Mouse (Mus musculus) megakaryocyte, embryonic 14.5 days (primary cell): ENCODE measurements at regions not wholly inside any gene's neighbourhood (a gene's known extent, or its start where the extent isn't known, plus 50 kb on each side); places are given as distances from the start of the nearest gene placed in this dataset.

Experiments used
- H3K27me3 ChIP-seq: replicated peaks from 2 replicates; pipeline ENCODE3; 2012; ENCODE audit warnings: inconsistent platforms
- H3K36me3 ChIP-seq: replicated peaks from 2 replicates; pipeline ENCODE3; 2012; ENCODE audit warnings: low read length, inconsistent platforms, mixed read lengths
- H3K4me1 ChIP-seq: 2 replicates; pipeline ENCODE4 v1.6.1; 2012; ENCODE audit warnings: inconsistent platforms
- H3K4me3 ChIP-seq: replicated peaks from 2 replicates; pipeline ENCODE3; 2012; ENCODE audit warnings: moderate library complexity, mild to moderate bottlenecking, inconsistent platforms
- H3K9me3 ChIP-seq: 2 replicates; pipeline ENCODE4 v1.6.1; 2012; ENCODE audit warnings: inconsistent platforms
- FLI1 ChIP-seq: IDR thresholded peaks from 2 replicates; pipeline ENCODE4 v1.6.1; 2012; ENCODE audit warnings: low read length, inconsistent platforms, mixed read lengths
- GATA1 ChIP-seq: IDR thresholded peaks from 3 replicates; pipeline ENCODE4 v1.6.1; 2012; ENCODE audit warnings: mixed read lengths, low read length, inconsistent platforms, borderline replicate concordance

DNA sequence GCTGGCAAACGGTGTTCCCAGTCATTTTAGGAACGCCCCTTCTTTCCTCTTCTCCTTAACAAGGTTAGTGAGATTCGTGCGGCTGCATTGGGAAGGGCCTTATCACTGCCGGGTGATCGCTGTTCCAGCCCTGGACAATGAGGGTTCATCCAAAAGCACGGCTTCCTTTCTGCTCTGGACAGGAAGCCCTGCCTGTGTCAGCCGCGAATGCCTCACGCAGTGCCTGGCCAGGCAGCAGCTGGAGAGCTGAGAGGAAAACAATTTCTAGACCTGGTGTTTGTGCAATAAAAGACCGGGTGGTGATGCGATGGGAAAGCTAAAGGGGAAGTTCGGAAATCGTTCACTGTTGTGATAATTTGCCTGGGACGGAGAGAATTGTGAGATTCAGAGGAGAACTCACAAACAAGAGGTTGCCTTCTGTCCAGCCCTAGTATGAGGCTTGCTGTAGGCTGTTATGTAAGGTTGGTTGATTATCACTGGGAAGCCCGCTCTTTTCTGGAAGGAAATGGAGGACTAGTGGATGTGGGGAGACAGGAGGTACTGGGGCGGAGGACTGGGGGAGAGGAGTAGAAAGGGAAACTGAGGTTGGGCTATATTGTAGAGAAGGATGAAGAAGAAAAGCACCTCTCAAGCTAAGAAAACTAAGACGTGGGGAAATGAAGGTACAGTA lies 83.1 kb upstream of the Cav2 start:
- peak overlapping the region; percentile 57 for H3K4me3 ChIP-seq
- H3K27me3 ChIP-seq: peaks cover 7% of the 10 kb centered on the region
- TF ChIP-seq GATA1 (no peak), FLI1 (no peak)
- peaks cover 6% of the 10 kb centered on the region for H3K4me1 ChIP-seq
- no peaks in the 10 kb centered on the region for H3K9me3 ChIP-seq
- no peaks in the 10 kb centered on the region for H3K36me3 ChIP-seq

DNA sequence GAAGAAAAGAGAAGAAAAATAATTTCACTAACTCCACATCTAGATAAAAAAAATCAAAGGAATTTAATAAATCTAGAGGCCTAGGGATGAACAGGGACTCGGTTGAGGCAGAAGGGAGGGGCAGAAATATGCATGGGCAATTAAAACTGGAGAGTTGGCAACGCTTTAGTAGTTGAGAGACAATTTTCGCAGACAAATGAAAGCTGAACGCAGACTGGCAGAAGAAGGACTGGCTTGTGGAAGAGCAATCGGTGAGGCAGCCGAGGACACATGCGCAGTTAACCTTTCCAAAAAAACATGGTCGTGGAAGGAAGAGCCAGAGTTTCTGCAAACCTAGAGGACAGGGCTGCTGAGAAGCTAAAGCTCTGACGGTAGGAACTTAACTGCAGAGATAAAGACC lies 82.1 kb upstream of the Cav2 start:
- Histone ChIP-seq H3K36me3 (no peaks in the 10 kb centered on the region), H3K9me3 (no peaks in the 10 kb centered on the region), H3K4me1 (peaks cover 6% of the 10 kb centered on the region), H3K27me3 (peaks cover 7% of the 10 kb centered on the region), H3K4me3 (no peak overlapping the region)
- no peak for TF ChIP-seq FLI1
- no peak for TF ChIP-seq GATA1

DNA sequence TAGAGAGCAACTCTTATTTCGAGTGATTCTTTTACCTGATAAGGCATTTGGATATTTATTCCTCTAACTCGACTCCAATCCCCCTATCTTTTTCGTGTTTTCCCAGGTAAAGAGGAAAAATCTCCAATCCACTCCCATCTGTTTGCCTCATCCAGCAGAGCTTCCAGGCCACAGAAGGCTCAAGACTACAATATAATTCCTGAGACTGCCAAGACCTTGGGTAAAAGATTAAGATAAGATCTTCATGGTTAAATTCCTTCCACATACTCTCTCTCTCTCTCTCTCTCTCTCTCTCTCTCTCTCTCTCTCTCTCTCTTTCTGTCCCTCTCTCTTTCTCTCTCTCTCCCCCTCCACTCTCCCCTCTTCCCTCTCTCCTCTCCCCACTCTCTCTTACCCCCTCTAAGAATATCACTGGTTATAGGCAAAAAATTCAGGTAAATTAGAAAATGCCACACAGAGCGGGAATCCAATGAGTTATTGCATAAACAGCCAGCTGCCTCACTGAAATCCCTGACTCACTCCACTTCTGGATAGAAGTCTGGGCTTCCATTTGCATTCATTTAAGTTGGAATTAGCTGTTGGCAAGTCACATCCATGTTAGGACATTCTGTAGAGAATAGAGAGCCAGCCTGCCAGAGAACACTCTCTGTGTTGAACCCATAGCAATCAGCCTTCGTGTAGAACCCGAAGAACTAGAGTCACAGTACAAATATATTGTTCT lies 78.9 kb upstream of the Cav2 start:
- Histone ChIP-seq H3K4me1 (peaks cover 6% of the 10 kb centered on the region), H3K27me3 (peaks cover 7% of the 10 kb centered on the region), H3K4me3 (no peak overlapping the region), H3K9me3 (no peaks in the 10 kb centered on the region), H3K36me3 (no peaks in the 10 kb centered on the region)
- no peak for TF ChIP-seq FLI1
- TF ChIP-seq GATA1: no peak

DNA sequence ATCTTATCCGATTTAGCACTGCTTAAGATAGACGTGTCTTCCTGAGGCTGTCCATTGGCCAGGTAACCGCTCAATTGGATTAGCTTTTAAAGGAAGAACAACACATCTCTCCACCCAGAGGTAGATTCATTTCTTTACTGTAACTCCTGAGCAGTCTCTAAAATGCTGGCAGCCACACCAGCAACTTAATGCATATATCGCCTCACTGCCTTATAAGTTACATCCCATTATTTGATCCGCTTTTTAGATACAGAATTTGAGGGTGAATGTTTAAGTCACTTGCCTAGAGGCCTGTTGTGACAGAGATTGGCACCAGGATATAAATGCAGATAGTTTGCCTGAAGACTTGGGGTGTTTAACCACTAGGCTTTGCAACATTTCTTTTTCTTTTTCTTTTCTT lies 77.7 kb upstream of the Cav2 start:
- TF ChIP-seq GATA1 (no peak), FLI1 (no peak)
- Histone ChIP-seq H3K36me3 (no peaks in the 10 kb centered on the region), H3K9me3 (no peaks in the 10 kb centered on the region), H3K27me3 (no peaks in the 10 kb centered on the region), H3K4me3 (no peak overlapping the region), H3K4me1 (no peaks in the 10 kb centered on the region)

DNA sequence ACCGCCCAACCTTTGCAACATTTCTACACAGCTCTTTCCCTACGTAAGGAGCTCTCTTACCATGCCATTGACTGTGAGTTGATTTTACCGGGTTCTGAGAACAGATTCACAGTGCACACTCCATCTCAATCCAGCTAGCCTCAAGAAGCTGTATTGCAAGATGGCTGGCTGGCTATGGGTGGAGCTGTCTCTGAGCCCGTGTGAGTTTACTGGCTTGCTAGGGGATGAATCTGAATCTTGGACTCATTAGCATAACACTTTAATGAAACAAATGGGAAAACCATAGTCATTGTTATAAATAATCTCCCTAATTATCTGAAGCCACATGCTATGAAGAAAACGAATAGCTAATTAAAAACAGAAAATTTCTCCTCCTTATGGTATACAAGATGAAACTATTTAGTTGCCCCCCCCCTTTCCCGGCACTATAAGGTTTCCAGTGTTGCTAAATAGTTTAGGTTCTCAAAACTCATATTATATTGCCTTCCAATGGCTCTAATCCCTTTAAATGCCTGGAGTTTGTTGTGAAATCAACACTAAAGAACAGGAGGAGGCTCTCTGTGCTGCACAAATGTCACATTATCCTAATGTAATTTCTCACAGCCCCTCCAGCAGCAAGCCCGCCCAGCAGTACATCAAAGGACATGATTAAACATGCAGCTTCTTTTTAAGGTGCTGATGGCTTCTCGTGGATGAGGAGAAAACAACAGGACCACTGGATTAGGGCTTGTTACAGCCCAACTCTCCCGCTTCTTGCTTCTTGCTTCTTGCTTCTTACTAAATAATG lies 76.9 kb upstream of the Cav2 start:
- Histone ChIP-seq H3K9me3 (no peaks in the 10 kb centered on the region), H3K36me3 (no peaks in the 10 kb centered on the region), H3K4me3 (no peak overlapping the region), H3K4me1 (0 out of 2 replicates have a peak, but pooled peaks cover 3% of the 10 kb centered on the region), H3K27me3 (no peaks in the 10 kb centered on the region)
- TF ChIP-seq FLI1 (no peak), GATA1 (no peak)

DNA sequence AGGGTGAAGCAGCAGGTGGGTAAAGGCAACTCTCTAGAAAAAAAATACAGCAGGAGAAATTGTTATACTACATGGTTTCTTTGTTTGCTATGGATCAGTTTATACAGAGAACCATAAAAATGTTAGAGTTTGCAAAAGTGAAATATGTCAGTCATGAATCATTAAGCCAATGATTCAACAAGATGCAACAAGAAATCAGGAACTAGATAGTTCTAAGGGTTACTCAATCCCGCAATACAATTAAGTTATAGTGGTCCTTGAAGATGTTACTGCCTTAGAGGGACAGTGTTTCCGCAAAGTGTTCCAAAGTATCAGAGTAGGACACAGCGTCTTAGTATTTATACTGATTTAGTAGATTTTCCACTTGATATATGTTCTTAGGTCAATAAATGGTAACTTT lies 74.1 kb upstream of the Cav2 start:
- Histone ChIP-seq H3K4me3 (no peak overlapping the region), H3K36me3 (no peaks in the 10 kb centered on the region), H3K4me1 (0 out of 2 replicates have a peak, but pooled peaks cover 3% of the 10 kb centered on the region), H3K27me3 (peaks cover 2% of the 10 kb centered on the region), H3K9me3 (no peaks in the 10 kb centered on the region)
- no peak for TF ChIP-seq FLI1
- TF ChIP-seq GATA1: no peak

DNA sequence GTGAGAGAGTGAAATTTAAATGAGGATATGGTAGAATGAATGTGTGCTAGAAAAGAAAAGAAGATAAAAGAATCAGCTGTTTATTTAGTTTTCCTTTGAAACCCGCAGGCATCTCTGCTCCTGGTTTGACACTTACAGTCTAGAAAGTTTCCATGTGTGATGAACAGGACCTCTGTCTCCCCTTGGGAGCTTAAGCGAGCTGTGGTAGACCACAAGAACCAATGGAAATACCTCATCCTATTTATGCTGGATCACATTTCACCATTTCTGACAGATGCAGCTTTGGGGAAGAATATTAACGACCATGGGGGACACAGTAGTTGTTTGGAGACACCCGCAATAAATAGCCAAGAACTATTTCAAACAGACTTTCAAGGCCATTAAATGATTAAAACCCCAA lies 71.2 kb upstream of the Cav2 start:
- peaks cover 2% of the 10 kb centered on the region for H3K27me3 ChIP-seq

DNA sequence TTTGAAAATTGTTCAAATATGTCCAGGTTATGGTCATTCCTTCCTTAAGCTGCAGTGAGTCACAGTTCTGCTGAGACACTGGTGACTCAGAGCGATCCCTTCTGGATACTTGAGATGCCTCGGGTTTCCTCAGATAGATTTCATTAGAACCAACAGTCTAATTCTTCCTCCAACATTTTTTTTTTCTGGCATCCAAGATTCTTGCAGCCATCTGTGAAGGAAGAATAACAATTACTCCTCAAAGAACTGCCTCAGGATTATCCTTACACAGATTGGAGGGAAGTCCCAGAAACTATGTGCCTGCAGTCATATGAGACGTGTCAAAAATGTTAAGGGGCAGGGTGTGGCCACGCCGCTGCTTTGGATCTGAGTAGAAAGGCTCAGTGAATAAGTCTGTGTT lies 69.6 kb upstream of the Cav2 start:
- no peaks in the 10 kb centered on the region for H3K36me3 ChIP-seq
- TF ChIP-seq FLI1 (no peak), GATA1 (no peak)
- no peaks in the 10 kb centered on the region for H3K9me3 ChIP-seq
- H3K4me1 ChIP-seq: 0 out of 2 replicates have a peak, but pooled peaks cover 3% of the 10 kb centered on the region
- H3K4me3 ChIP-seq: no peak overlapping the region
- H3K27me3 ChIP-seq: peaks cover 2% of the 10 kb centered on the region

More for the DNA sequence above, 71.2 kb upstream of the Cav2 start:
- H3K4me1 ChIP-seq: 0 out of 2 replicates have a peak, but pooled peaks cover 3% of the 10 kb centered on the region
- no peak for TF ChIP-seq GATA1
- TF ChIP-seq FLI1: no peak
- H3K9me3 ChIP-seq: no peaks in the 10 kb centered on the region
- H3K36me3 ChIP-seq: no peaks in the 10 kb centered on the region
- H3K4me3 ChIP-seq: no peak overlapping the region

DNA sequence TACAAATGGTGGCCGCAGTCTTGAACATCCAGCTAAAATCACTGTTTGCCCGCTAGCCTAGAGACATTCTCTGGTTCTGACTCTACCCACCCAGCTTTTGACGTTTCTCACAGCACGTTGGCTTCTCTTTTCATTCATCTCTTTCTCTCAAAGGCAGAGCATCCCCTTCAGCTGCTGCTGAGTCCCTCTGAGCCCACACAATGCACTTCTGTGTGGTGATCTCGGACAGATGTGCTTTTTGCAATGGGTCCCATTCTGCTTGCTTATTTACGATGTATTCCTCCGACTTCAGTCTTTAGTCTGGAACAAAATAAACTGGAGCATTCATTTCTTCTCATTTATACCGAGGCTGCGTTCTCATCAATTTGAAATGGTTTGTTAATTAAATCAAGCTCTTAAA lies 66.2 kb upstream of the Cav2 start:
- no peaks in the 10 kb centered on the region for H3K36me3 ChIP-seq
- no peak for TF ChIP-seq GATA1
- no peak for TF ChIP-seq FLI1
- no peak overlapping the region for H3K4me3 ChIP-seq
- H3K4me1 ChIP-seq: no peaks in the 10 kb centered on the region
- peaks cover 2% of the 10 kb centered on the region for H3K27me3 ChIP-seq
- no peaks in the 10 kb centered on the region for H3K9me3 ChIP-seq

DNA sequence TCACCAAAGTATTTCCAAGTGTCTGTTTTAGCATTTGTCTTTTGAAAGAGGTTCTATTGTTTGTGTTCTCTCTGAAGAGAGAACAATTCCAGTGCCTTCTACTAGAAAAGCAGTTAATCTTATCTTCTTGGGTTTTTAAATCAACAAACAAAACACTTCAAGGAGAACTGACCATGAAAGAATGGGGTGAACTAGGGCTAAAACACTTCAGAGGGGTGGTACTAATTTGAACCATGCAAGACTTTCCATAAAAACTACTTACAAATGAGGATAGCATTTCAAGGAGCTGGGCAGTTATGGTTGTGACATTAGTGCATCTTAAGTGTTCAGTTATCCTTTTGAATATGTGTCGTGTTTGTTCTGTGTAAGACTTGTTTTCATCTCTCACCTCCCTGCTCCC lies 64.5 kb upstream of the Cav2 start:
- Histone ChIP-seq H3K9me3 (no peaks in the 10 kb centered on the region), H3K36me3 (no peaks in the 10 kb centered on the region), H3K4me3 (no peak overlapping the region), H3K4me1 (no peaks in the 10 kb centered on the region), H3K27me3 (no peaks in the 10 kb centered on the region)
- TF ChIP-seq FLI1: no peak
- no peak for TF ChIP-seq GATA1
